Mouse (Mus musculus) embryonic facial prominence, embryonic 15.5 days (tissue): ENCODE data around the gene Tmem254a. TPM values are rescaled to one million over a fixed set of nuclear protein-coding genes. Genes with fewer than 3 reads are reported as not detected.
"Not testable (repeated sequence)": the region's sequence is repeated elsewhere in the genome, so short reads cannot be mapped to it uniquely, and the experiment has no call there.

Experiments
- ATAC-seq: fragments of 200-750 bp; cut with Nextera tagmentation; 2 replicates; pipeline ENCODE4 v1.8.0; 2017; ENCODE audit warnings: low read depth, moderate TSS enrichment; ENCODE audit not compliant: insufficient number of reproducible peaks, low FRiP score, low TSS enrichment
- H3K27ac ChIP-seq: fragments of 300-500 bp; sonication (generic); replicated peaks from 2 replicates; pipeline ENCODE4 v1.5.1; 2015; ENCODE audit warnings: mild to moderate bottlenecking, inconsistent platforms
- H3K27me3 ChIP-seq: fragments of 300-500 bp; sonication (generic); 2 replicates; pipeline ENCODE4 v1.6.1; 2015; ENCODE audit warnings: inconsistent platforms
- H3K36me3 ChIP-seq: fragments of 300-500 bp; sonication (generic); 2 replicates; pipeline ENCODE4 v1.6.1; 2015; ENCODE audit warnings: mild to moderate bottlenecking, inconsistent platforms
- H3K4me1 ChIP-seq: fragments of 300-500 bp; sonication (generic); 2 replicates; pipeline ENCODE4 v1.6.1; 2015; ENCODE audit warnings: inconsistent platforms
- H3K4me2 ChIP-seq: fragments of 300-500 bp; sonication (generic); replicated peaks from 2 replicates; pipeline ENCODE4 v1.6.1; 2015; ENCODE audit warnings: mild to moderate bottlenecking, inconsistent platforms
- H3K4me3 ChIP-seq: fragments of 300-500 bp; sonication (generic); replicated peaks from 2 replicates; pipeline ENCODE4 v1.5.1; 2015; ENCODE audit warnings: mild to moderate bottlenecking, inconsistent platforms
- H3K9ac ChIP-seq: fragments of 300-500 bp; sonication (generic); 2 replicates; pipeline ENCODE4 v1.6.1; 2015; ENCODE audit warnings: inconsistent platforms
- H3K9me3 ChIP-seq: fragments of 300-500 bp; sonication (generic); replicated peaks from 2 replicates; pipeline ENCODE4 v1.6.1; 2016; ENCODE audit warnings: inconsistent platforms
- WGBS: fragments of 180-500 bp; shearing (Covaris S2); methylation state at CpG from one replicate; pipeline ENCODE4 v1.1.7; 2015; 5-methylcytosine and 5-hydroxymethylcytosine counted together
- polyA plus RNA-seq: library from polyadenylated mRNA; unstranded; fragments of >200 nt; fragmentation: Nextera tagmentation; extraction: Ambion mirVana; gene quantifications from 2 replicates; pipeline ENCODE4 v1.2.1, GENCODE M21; 2015

The Tmem254a gene
- 2.2 and 3.7 TPM in 2 replicates for polyA plus RNA-seq

DNA sequence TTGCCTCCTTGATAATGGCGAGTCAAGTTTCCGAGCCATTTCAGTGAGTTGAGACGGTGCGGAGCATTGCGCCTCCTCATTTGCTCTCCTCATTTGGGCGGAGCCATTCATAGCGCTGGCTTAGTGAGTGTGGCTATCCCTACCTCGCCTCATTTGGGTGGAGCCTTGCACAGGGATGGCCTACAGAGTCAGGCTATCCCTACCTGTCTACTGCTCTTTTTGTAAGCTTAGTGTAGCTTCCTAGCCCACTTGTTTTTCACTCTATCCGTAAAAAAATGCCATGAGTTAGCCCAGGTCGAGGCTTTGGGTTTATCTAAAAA, at the start of gene Tmem254a:
Tmem254a (minus strand) TSS at position 111 of the 320 bp plus-strand sequence.
- no CpG with 5 or more reads among the region's 10 CpGs for WGBS
- ATAC-seq = 0 out of 2 replicates have a peak, but pooled peaks have one; percentile 70
- not testable (repeated sequence) for H3K27ac ChIP-seq

GRCm38 (mm10) chr14:25957861-25958260, 30.4 kb upstream of the Tmem254a start:
- H3K36me3 ChIP-seq, H3K9ac ChIP-seq, H3K4me1 ChIP-seq, H3K9me3 ChIP-seq, H3K4me2 ChIP-seq, ATAC-seq, H3K27me3 ChIP-seq, H3K27ac ChIP-seq, H3K4me3 ChIP-seq: not testable (repeated sequence)
- WGBS = no CpG with 5 or more reads among the region's 3 CpGs

More for the DNA sequence above, at the start of gene Tmem254a:
- H3K4me1 ChIP-seq, H3K4me3 ChIP-seq, H3K9me3 ChIP-seq, H3K9ac ChIP-seq, H3K4me2 ChIP-seq, H3K36me3 ChIP-seq, H3K27me3 ChIP-seq: not testable (repeated sequence)

DNA sequence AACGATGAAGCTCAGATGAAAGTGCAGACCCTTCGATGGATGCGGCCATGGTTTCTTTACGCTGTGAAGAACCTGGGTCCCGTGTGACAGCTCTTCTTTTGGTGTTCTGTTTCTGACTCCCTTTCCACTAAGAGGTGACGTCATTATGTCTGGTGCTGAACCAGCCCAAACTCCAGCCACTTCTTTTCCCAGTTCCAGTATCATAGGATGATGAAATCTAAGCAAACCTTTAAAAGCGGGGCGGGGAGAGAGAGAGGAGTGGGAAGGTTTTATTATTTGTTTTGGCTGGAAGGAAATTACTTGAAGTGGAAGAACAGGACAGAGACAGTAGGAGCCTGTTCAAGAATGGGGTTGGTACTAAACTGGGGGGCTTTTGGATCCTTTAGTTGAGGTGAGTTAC, 10.5 kb upstream of the Tmem254a start, which contains the start of gene Cphx1:
Cphx1 (plus strand) TSS at position 301 of the 400 bp plus-strand sequence.
- H3K4me2 ChIP-seq, H3K9me3 ChIP-seq, H3K36me3 ChIP-seq, H3K27ac ChIP-seq, H3K4me3 ChIP-seq, ATAC-seq, H3K27me3 ChIP-seq, H3K9ac ChIP-seq, H3K4me1 ChIP-seq: not testable (repeated sequence)
- WGBS = no CpG with 5 or more reads among the region's 8 CpGs

GRCm38 (mm10) chr14:25936867-25937630, 9.6 kb upstream of the Tmem254a start:
- H3K36me3 ChIP-seq, H3K9me3 ChIP-seq, H3K4me3 ChIP-seq, ATAC-seq, H3K4me2 ChIP-seq, H3K4me1 ChIP-seq, H3K27ac ChIP-seq, H3K9ac ChIP-seq, H3K27me3 ChIP-seq: not testable (repeated sequence)
- WGBS = no CpG with 5 or more reads among the region's 5 CpGs

GRCm38 (mm10) chr14:25926814-25927561, 484 bp downstream of the Tmem254a start:
- no CpG with 5 or more reads among the region's 44 CpGs for WGBS
- H3K36me3 ChIP-seq = not testable (repeated sequence)

GRCm38 (mm10) chr14:25918427-25919170, 8.9 kb downstream of the Tmem254a start:
- not testable (repeated sequence) for H3K36me3 ChIP-seq, ATAC-seq, H3K4me2 ChIP-seq, H3K27me3 ChIP-seq, H3K27ac ChIP-seq, H3K9ac ChIP-seq, H3K9me3 ChIP-seq, H3K4me1 ChIP-seq, H3K4me3 ChIP-seq
- no CpG with 5 or more reads among the region's 5 CpGs for WGBS

More at GRCm38 (mm10) chr14:25926814-25927561, 484 bp downstream of the Tmem254a start:
- H3K4me3 ChIP-seq, H3K9me3 ChIP-seq, H3K27me3 ChIP-seq, H3K4me2 ChIP-seq, H3K27ac ChIP-seq, H3K9ac ChIP-seq, H3K4me1 ChIP-seq: not testable (repeated sequence)
- peak; percentile 67; the same call in 1 of the 2 replicates for ATAC-seq

DNA sequence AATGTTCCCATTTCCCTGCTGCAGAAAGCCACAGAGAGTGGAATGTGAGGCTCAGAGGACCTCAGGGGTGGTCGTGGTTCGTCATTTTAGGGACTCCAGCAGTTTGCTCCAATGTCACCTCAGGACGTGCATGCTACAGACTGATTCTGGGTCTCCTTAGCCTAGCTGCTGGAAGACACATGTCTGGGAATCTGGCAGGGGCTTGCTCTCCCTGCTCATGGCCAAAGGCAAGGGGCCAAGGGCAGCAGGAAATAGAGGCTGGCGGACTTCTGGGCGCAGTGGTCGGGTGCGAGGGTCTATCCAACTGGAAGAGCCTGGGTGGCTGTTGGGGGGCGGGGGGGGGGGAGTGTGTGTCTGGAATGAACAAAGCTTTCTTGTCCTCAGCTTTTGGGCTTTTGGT, 18.5 kb downstream of the Tmem254a start:
- H3K27ac ChIP-seq, H3K4me3 ChIP-seq, H3K36me3 ChIP-seq, H3K9me3 ChIP-seq, ATAC-seq, H3K4me1 ChIP-seq, H3K27me3 ChIP-seq, H3K9ac ChIP-seq, H3K4me2 ChIP-seq: not testable (repeated sequence)
- WGBS = no CpG with 5 or more reads among the region's 8 CpGs

- H3K36me3 ChIP-seq, H3K27ac ChIP-seq, H3K4me3 ChIP-seq, H3K4me2 ChIP-seq, H3K9me3 ChIP-seq, H3K4me1 ChIP-seq, H3K27me3 ChIP-seq, H3K9ac ChIP-seq, ATAC-seq: not testable (repeated sequence)
- WGBS = no CpG with 5 or more reads among the region's 9 CpGs
Observed at GRCm38 (mm10) chr14:25907272-25907671, 20.2 kb downstream of the Tmem254a start.

DNA sequence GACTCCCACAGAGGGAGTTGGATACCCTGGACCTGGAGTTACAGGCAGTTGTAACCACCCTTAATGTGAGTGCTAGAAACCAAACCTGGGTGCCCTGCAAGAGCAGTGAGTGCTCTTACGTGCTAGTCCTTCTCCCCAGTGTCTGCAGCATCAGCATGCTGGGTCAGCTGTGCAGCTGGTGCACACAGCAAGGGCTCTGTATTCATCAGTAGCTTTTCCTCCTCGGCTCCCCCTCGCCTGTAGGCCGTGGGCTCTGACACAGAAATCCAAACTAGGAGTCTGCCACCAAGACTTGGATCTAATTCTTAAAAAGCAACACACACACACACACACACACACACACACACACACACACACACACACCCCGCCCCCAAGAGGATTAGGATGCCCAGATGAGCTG, 22.2 kb downstream of the Tmem254a start:
- H3K27me3 ChIP-seq, ATAC-seq, H3K4me2 ChIP-seq, H3K4me1 ChIP-seq, H3K4me3 ChIP-seq, H3K36me3 ChIP-seq, H3K9ac ChIP-seq, H3K27ac ChIP-seq, H3K9me3 ChIP-seq: not testable (repeated sequence)
- 50% methylated on average over 1 of the region's 5 CpGs for WGBS

DNA sequence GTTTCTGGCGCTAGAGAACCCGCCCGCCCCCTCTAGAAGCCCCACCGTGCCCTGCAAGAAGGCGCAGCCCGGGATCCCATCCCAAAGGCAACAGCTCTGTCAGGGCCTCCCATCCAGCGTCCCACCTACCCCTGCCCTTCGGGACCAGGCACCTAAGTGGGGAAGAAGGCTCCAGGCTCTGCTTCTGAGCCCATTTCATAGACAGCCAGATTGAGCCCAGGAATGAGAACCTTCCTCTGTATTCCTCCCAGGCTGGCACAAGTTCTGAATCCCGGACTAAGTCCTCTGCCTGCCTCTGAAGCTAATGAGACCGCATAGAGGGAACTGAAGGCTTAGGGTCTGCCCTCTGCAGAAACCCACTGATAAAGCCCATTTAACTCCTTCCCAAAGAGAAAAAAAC, 24.5 kb downstream of the Tmem254a start, which contains the start of gene Plac9a:
Plac9a (minus strand) TSS at position 101 of the 400 bp plus-strand sequence.
- not testable (repeated sequence) for H3K4me3 ChIP-seq, H3K9me3 ChIP-seq, ATAC-seq, H3K36me3 ChIP-seq, H3K27me3 ChIP-seq, H3K27ac ChIP-seq, H3K9ac ChIP-seq, H3K4me1 ChIP-seq, H3K4me2 ChIP-seq
- WGBS = no CpG with 5 or more reads among the region's 10 CpGs

DNA sequence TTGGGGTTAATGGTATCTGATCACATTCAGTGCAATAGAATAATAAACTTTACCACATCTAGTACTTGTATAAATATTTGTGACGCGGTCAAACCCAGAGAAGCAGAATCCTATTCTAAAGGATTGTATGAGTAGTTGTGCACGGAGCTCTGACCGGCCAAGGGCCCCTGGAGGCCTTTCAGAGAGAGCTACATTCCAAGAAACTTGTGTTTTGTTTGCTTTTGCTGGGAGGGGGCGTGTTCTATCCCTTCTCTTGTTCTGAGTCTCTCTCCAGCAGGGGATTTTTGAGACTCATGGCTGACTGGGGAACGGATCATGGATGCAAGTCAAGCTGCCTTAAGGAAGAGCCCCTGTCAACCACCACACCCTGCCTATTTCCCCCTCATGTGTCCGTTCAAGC, 31.8 kb downstream of the Tmem254a start:
- not testable (repeated sequence) for H3K4me2 ChIP-seq, H3K27ac ChIP-seq, H3K4me3 ChIP-seq, H3K4me1 ChIP-seq, H3K27me3 ChIP-seq, ATAC-seq, H3K9me3 ChIP-seq, H3K36me3 ChIP-seq, H3K9ac ChIP-seq
- no CpG with 5 or more reads among the region's 7 CpGs for WGBS
